Mouse (Mus musculus) thymus, postnatal 25 days (tissue): ENCODE data around the gene Clk3.
A peak's percentile ranks its signal among the peaks of the same experiment; 100 is the strongest.

Experiments used
- DNase-seq: peaks from one replicate; pipeline ENCODE4 v3.0.0; 2022

Clk3 gene

GRCm38 (mm10) chr9:57765364-57766351 lies at the start of gene Clk3:
Gene Clk3, minus strand, starts transcription at chr9:57765860.
- peak; percentile 76 for DNase-seq

DNA sequence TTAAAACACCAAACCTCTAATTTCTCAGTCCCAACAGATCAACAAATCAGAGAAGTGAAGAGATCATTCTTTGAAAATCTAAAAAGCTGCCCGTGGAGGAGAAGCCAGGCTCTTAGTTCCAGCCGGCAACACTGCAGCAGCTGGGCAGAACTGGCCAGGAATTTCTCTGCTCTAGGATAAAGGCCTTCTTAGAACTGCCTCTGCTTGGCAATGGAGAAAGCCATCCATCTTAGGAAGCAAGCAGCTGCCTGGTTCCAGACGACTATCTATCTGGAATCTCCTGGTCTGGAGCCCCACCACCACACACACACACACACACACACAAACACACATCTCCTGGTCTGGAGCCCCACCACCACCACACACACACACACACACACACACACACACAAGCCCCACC lies 49.2 kb upstream of the Clk3 start:
- DNase-seq: no peak

- DNase-seq: no peak
These were observed 48.4 kb upstream of the Clk3 start for GRCm38 (mm10) chr9:57814014-57814413.

DNA sequence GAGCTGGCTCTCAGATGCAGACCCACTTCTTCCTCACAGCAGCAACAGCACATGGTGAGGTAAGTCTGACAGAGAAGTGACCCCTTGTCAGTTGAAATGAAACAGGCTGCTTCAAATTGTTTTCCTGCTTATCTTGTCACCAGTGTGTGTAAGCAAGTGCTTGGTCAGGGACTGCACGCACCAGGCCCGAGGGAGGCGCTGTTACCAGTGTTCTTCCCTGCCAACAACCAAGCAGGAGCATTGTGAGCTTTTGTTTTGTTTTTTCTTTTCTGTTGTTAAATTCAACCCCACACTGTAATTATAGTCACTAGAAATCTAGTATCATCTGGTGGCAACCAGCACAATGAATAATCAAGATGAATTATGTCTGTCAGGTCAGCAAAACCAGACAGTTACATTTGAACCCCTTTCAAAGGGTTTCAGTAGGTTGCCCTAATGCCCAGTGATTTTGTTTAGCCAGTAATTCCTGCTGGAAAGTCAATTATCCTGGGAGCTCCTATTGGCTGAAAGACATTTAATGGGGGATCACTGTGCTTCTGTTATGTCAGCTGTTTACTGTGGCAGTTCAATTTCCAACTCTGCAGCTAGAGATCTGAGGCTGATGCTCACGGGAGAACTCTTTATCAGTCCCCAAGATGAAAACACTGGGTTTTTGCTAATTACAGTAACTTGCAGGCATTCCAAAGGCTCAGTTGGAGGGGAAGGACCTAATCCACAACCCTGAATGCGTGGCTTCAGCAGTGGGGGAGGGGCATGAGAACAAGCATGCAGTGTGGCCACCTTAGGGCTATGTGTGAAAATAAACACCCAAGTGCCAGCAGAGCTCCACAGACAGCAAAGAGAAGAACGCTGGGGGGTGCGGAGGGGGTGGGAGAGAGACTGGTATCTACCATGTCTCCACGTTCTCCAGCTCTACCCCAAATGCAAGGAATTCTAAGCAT lies 46.4 kb upstream of the Clk3 start:
- no peak for DNase-seq

DNA sequence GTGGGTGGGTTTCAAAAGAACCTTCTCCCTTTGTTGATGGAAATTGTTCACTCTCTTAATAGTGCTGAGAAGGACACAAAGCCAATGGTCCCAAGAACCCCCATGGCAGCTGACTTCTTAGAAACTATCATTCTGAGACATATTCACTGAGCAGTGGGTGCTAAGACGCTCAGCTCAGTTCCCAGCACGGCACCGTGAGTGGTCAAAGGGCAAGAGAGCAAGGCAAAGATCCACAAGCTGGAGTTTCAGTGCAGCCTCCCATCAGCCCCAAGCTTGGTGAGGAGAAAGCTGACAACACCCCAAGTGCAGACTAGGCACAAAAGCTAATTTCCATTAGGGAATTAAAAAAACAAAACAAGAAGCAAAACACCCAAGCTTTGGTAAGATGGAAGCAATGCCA lies 45.0 kb upstream of the Clk3 start:
- no peak for DNase-seq

- no peak for DNase-seq
These were observed 43.2 kb upstream of the Clk3 start for GRCm38 (mm10) chr9:57808771-57809310.

DNA sequence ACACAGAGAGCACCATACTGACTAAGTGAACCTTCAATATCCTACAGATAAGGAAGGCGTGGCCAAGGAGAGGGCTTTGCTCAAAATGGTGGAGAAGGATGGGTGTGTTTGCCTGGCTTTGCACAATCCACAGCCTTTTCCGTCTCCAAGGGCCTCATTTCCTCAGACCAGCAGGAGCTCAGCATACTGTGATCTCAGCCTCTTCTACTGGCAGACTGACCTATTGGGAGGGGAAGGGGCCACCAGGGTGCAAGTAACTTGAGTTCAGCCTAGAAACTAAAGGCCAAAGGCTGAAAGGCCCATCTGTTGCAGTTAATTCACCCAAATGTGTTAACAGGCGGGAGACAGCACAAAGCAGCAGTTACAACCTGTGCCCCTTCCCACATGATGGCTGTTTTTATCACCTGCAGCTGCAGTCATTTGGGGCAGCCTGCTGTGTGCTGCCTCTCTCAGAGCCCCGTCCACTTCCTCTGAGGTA lies 41.6 kb upstream of the Clk3 start:
- DNase-seq: peak; percentile 55

DNA sequence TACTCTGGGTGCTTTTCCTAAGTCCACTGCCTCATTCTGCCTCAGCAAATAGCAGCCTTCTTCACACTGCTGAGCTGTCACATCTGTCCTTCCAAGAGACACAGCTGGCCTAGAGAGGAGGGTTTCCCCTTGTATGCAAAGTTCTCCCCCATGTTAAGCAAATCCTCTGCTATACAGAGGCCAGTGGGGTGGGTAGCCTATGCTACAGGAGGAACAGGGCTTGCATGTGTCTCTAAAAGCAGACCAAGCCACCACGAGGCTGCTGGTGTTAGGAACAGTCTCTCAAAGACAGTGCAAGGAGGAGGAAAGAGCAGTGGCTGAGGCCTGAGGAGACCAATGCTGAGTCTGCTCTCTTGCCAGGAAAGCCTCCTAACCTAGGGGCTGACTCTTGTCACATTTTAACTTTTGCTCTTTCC lies 40.4 kb upstream of the Clk3 start:
- no peak for DNase-seq

- DNase-seq: no peak
These were observed 39.6 kb upstream of the Clk3 start for GRCm38 (mm10) chr9:57805087-57805737.

GRCm38 (mm10) chr9:57803839-57804238 lies 38.2 kb upstream of the Clk3 start:
- no peak for DNase-seq

DNA sequence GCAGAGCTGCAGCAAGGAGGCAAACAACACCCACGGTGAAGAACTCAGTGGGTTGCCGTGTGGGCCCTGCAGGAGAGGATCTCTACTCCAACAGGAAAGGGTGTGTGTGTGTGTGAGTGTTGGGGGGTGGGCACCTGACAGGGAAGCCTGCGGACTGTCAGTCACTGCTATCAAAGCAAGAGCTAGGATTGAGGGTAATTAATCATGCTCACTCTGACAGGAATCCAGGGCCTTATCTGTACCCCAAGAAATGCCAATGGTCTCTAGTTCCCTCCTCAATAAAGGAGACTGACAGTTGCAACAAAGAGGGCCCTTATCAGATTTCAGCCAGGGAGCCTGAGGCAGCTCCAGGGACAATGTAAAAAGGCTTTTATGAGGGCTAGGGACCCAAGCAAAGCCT lies 37.4 kb upstream of the Clk3 start:
- DNase-seq: no peak

GRCm38 (mm10) chr9:57800325-57800975 lies 34.8 kb upstream of the Clk3 start:
- DNase-seq: no peak

DNA sequence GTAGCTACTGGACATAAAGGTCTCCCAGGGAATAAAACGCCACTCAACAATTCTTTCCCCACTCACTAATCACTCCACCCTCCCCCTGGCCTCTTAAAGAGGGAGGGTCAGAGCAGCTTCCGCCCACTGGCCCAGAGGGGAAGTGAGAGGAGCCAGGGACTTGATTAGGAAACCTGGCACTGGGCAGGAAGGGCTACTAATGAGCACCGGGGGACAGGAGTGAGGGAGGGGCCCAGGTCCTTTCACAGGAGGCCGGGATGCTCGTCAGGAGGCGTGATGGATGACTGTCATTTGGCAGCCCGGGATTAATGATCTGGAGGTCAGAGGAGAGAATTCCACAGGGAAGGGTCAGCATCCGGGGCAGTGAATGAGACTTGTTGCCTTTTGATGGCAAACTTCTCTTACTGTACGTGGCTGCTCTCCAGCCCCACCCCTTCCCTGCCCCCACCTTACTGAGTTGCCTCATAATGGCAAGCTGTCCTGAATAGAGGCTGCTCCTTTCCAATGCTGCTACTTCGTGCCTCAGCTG lies 33.1 kb upstream of the Clk3 start:
- no peak for DNase-seq

- no peak for DNase-seq
These were observed 31.8 kb upstream of the Clk3 start for GRCm38 (mm10) chr9:57797456-57797855.

DNA sequence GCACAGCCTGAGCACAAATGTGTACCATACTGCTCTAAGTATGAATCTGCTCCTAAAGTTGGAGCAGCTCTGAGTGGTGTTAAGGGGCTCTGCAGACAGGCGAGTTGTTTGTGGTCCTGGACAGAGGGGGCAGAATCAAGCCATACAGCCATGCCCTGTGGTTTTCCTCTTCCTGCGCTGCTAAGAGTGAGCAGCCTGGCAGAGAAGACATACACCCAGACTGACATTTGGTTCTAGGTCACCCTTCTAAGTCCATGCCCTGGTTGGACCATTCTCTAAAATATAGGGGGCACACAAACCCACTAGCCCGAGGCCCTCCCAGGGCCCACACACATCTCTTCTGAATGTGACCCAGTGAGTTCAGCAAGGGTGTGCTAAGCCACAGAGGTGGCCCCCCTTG lies 24.1 kb upstream of the Clk3 start:
- peak; percentile 53 for DNase-seq

GRCm38 (mm10) chr9:57782656-57783055 lies 17.0 kb upstream of the Clk3 start:
- no peak for DNase-seq

DNA sequence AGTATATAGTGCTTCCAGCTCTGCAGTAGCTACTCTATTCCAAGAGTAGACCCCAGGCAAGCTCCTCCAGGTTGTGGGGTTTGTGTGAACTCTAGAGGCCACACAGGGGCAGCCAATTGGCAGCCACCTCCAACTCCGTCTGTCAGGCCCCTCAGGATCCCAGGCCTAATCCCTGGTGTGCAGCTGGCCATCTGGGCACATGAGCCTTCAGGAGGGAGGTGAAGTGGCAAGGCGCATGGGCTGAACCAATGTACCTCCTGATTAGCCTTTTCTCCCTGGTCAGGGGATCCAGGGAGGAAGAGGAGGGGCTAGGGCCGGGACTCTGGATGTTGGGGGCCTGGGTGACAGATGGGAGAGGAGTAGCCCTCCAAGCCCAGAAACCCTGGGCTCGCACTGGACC lies 10.1 kb upstream of the Clk3 start:
- DNase-seq: no peak

GRCm38 (mm10) chr9:57775026-57775425 lies 9.4 kb upstream of the Clk3 start:
- no peak for DNase-seq

DNA sequence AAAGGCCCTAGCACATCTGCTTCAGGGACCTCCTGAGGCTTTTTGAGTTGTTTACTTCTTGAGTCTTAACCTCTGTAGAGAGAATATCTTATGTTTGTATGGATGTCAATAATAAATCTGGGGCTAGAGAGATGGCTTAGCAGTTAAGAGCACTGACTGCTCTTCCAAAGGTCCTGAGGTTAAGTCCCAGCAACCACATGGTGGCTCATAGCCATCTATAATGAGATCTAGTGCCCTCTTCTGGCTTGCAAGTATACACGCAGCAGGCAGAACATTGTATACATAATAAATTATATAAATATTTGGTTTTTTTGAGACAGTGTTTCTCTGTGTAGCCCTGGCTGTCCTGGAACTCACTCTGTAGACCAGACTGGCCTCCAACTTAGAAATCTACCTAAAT lies 8.5 kb upstream of the Clk3 start:
- DNase-seq: peak; percentile 45

DNA sequence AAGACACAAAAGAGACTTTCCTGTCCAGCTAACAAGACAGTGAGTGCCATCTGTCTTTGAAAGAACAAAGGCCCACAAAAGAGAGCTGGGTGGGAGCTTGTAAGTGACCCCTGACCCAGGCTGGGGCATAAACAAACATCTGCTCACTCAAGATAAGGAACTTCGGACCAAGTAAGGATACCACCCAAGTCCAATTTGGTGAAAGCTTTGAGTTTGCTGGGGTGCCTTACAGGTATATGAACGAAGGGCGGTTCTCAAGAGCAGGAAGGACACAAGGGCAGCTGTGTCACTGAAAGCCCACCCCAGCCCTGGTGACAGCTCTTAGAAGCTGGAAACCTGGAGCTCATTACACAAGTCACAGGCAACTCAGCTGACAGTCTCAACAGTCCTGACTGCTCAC lies 8.1 kb upstream of the Clk3 start:
- DNase-seq: no peak

GRCm38 (mm10) chr9:57770836-57771235 lies 5.2 kb upstream of the Clk3 start:
- DNase-seq: peak; percentile 36

GRCm38 (mm10) chr9:57770214-57770613 lies 4.6 kb upstream of the Clk3 start:
- peak; percentile 69 for DNase-seq
